Mouse (Mus musculus) leukemia stem cell, adult 10-12 weeks (primary cell): ENCODE measurements around the gene Acta2. TPM values are rescaled to one million over a fixed set of nuclear protein-coding genes. Genes with fewer than 3 reads are reported as not detected.

Experiments
- polyA plus RNA-seq: library from polyadenylated mRNA; stranded (reverse); fragments of >175 nt; gene quantifications from 2 replicates; pipeline ENCODE4 v1.2.3, GENCODE M21; 2012; ENCODE audit warnings: low replicate concordance

The Acta2 gene
- 0.33 and 0.82 TPM in 2 replicates for polyA plus RNA-seq

DNA sequence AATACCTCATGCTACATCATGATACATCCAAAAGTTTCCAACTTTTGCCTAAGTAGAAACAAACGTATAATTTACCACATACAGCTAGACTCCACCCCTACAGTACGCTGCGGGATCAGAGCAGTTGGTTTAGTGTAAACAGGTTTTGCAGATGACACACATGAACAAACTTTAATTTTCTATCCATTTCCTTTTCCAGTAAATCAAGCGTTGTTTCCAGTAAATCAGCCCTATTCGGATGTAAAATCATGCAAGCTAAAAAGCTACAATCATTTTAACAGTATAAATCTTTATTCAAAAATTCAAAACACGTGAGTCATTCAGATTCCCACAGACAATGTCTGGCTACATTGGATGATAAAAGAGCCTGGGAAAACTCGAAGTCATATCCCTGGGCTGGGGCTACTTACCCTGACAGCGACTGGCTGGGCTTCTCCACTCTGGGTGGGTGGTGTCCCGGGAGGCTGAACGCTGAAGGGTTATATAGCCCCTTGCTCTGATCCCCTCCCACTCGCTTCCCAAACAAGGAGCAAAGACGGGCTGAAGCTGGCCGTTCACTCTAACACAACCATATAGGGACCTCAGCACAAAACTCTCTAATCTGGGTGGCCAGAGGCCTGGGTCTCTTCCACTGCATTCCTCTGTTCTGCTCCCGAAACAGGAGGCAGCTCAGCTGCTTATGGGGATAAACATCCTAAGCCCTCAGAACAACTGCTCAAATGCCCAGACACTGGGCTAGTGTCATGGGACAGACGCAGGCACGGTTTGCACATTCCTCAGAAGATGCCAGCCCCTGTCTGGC, at the start of gene Acta2:
Gene Acta2 (minus strand): TSS at position 711 of the 802 bp plus-strand sequence.

DNA sequence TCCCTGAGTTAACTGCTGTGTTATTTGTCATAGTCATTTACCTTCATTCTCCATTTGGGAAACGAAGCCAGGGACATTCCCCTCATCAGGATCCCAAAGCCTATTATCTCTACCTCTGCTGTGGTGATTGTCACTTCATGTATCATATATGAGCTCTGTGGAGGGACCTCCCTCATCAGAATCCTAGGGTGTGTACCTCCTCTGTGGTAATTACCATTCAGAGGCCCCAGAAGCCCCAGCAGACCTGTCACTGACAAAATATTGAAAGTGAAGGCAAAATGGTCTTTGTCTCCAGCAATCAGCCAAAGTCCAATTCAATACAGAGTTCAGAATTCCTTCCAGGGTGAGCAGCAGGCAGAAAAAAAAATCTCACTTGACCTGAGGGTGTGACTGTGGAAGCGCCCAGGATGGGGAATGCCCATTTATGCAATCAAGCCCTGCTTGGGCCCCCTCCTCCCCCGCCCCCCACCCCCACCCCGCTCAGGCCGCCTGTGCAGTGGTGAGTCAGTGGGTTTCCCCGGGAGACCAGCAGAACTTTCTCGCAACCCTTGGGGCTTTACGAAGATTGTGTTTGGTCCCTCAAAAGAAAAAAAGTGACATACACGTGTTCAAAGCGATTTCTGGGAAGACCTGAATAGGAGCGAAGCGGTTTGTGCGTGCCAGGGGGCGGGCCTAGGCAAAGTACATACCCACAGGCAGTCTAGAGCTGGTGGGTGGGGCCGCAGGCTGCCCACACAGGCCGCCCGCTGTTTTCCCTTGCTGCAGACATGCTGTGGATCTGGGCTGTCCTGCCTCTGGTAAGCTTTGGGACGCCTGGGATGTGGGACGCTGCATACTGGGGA, 34.8 kb upstream of the Acta2 start, which contains the start of gene Fas:
Gene Fas (plus strand): TSS at position 719 of the 842 bp plus-strand sequence.

DNA sequence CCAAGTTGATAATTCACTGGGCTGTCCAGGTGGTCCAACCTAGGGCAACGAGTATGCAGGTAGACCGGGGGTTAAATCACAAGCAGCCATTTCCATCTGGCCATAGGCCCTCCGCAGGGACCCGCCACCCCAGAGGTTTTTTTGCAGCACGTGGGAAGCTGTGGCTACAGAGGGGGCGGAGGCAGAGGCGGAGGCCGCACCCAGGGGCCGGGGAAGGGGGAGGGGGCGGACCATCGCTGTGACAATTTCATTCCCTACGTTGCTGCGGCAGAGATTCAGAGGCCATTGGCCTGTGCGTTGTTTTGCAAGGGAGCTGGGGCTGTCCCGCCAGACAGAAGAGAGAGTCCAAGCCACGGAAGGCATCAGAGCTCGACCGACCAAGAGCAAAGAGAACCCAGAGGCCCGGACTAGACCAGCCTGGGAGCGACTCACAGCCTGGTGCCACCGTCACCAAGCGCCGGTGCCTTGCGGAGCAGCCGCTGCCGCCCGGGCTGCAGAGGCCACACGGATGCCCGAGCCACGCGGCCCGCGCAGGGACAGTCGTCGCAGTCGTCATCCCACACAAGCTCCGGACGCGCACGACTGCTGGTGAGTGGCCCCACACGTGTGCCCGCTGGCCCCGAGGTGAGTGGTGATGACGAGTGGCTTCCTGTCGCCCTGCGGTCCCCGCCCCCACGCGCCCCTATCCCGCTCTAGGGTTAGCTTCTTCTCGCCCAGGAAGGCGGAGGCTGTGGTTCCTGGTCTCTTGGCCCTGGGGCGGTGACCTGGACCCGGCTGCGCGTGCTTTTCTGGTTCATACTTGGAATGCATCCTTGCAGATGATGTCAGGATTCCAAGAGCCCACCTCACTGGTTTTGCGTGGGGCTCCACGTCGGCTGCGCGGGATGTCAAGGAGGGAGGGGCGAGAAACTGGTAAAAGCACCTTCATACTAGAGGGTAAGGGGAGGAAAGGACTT, 63.1 kb downstream of the Acta2 start, which contains the start of gene Stambpl1:
Gene Stambpl1 (plus strand): TSS at position 222 of the 956 bp plus-strand sequence.

Other genes with a start within 250 kb of the Acta2 start
- not detected in 2 replicates for gene Lipk, start 247.3 kb downstream of the Acta2 start, polyA plus RNA-seq
- gene Lipn, start 188.2 kb downstream of the Acta2 start, polyA plus RNA-seq, result not detected in 2 replicates
- 0.06 TPM in 1 of 2 replicates, not detected in the other for gene Lipm, start 154.7 kb downstream of the Acta2 start, polyA plus RNA-seq
- not detected in 2 replicates for gene Ankrd22, start 89.5 kb downstream of the Acta2 start, polyA plus RNA-seq
- 1.4 and 2.2 TPM in 2 replicates for gene Stambpl1, start 63.4 kb downstream of the Acta2 start, polyA plus RNA-seq
- 0.16 TPM in 1 of 2 replicates, not detected in the other for gene Fas, start 35.1 kb upstream of the Acta2 start, polyA plus RNA-seq
- 0.67 TPM in 1 of 2 replicates, not detected in the other for gene Ch25h, start 219.6 kb upstream of the Acta2 start, polyA plus RNA-seq